Mouse (Mus musculus) 3134 (cell line): ENCODE measurements around the gene 4632433K11Rik.
"Not testable (repeated sequence)": the region's sequence is repeated elsewhere in the genome, so short reads cannot be mapped to it uniquely, and the experiment has no call there.

Experiments used
- DNase-seq: peaks from one replicate; pipeline ENCODE4 v3.0.0-alpha.2; 2011; ENCODE audit warnings: low spot score; ENCODE audit not compliant: insufficient read length; ENCODE audit errors: extremely low read depth

The 4632433K11Rik gene

DNA sequence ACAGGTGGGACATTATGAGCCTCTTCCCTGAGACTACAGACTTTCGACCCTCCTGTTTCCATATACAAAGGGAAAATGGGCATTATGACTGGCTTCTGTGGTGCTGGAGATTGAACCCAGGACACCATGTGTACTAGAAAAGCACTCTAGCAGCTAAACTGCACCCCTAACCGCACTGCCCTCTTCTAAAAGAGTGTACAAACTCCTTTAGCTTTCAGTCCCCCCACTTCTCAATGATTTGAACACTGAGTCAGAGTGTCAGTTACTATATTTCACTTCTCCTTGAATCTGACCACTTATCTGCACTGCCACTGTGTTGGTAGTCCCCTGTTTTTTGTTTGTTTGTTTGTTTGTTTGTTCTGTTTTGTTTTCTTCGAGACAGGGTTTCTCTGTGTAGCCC, at the start of gene 4632433K11Rik:
TSS of gene 4632433K11Rik (plus strand) at position 301 of the 400 bp plus-strand sequence.
- no peak for DNase-seq

DNA sequence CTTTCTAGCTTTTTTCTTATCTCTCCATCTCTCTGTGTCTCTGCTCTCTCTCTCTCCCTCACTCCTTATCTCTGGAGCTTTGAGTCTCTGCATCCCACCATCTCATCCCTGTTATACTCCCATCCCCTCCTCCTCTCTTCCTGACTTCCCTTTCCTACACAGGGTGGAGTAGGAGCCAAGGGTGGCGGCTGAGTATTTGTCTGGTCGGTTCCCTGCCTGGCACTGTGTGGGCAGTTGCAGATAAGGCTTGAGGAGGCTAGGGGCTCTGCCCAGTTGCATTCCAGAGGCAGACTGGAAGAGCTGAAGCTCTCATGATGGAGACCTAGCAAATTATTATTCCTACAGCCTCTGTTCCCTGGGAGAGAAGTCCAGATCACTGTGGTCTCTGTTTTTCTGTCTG, 45.7 kb upstream of the 4632433K11Rik start:
- DNase-seq: no peak

DNA sequence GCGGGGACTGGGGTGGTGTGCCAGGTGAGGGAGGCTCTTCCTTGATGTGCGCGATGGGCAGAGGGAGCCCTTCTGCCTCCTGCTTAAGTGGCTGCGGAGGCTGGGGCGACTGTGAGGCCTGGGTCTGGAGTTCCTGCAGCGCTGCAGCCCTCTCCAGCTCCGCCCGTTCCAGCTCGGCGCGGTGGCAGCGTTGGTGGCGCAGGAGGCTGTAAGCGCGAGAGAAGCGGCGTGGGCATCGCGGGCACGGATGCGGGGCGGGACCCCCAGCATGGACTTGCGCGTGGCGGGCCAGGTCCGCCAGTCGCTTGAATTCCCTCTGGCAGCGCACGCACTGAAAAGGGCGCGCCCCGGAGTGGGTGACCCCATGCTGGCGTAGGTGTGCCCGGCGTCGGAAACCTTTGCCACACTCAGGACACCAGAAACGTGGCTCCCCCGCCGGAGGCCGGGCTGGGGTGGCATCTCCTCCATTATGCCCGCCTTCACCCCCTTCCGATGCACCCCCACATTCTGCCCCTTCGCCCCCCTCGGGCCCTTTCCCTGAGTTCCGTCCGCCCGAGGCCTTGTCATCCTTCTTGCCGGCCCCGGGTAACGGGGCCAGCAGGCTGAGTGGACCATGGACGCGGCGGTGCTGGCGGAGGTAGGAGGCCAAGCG, 40.4 kb upstream of the 4632433K11Rik start:
- DNase-seq: no peak

DNA sequence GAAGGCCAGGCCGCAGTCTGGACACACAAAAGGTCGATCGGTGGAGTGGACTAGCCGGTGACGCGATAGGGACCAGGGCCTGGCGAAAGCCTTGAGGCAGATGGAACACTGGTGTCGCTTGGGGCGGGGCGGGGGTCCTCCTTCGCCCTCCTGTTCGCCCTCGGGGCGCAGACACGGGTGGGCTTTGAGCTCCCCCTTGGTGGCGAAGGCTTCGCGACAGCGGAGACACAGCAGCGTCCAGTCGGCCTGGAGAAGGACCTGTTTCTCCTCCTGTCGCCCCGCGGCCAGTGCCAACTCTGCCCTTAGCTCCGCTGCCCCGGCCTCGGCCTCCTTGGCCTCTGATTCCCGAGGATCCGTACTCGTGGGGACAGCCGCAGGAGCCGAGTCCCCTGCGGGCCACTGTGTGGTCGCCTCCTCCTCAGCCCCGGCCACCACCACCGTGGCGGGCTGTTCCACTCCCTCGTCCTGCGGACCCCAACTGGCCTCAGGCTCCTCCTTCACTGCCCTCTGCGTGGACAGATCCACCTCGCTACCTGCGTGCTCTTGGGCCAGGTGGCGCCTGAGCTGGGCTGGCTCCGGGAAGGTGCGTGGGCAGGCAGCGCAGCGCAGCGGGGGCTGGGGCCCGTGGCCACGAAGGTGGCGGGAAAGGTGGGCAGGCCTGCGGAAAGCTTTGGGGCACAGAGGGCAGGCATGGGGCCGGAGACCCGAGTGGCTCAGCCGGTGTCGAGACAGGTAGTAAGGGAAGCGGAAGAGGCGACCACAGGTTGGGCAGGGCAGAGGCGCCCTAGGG, 39.7 kb upstream of the 4632433K11Rik start:
- no peak for DNase-seq

DNA sequence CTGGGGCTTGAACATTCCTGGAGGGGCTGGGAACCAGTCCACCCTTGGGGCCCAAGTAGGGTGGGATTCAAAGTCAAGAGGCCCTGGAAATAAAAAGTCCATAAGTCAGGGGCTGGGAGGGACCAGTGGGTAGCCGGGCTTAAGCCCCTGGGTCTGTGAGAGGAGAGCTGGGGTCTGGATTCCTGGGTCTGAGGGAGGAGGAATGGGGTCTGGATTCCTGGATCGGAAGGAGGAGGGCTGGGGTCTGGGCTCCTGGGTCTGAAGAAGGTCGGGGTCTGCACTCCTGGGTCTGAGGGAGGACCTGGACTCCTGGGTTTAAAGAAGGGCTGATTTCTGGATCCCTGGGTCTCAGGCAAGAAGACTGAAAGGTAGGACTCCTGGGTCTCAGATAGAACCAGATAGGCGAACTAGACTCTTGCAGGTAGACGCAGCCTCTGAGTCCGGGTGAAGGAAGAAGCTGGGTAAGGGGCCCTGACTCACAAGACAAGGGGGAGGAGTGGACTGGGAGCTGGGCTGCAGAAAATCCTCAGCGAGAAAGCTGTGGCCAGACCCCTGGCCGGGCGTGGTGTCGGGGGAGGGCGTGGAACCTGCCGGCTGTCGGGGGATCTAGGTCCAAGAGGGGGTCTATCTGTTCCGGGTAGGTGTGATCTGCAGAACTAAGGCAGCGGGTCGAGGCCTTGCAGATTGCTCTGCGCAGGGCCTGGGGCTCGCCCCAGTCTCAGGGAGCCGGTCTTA, 38.5 kb upstream of the 4632433K11Rik start:
- no peak for DNase-seq

DNA sequence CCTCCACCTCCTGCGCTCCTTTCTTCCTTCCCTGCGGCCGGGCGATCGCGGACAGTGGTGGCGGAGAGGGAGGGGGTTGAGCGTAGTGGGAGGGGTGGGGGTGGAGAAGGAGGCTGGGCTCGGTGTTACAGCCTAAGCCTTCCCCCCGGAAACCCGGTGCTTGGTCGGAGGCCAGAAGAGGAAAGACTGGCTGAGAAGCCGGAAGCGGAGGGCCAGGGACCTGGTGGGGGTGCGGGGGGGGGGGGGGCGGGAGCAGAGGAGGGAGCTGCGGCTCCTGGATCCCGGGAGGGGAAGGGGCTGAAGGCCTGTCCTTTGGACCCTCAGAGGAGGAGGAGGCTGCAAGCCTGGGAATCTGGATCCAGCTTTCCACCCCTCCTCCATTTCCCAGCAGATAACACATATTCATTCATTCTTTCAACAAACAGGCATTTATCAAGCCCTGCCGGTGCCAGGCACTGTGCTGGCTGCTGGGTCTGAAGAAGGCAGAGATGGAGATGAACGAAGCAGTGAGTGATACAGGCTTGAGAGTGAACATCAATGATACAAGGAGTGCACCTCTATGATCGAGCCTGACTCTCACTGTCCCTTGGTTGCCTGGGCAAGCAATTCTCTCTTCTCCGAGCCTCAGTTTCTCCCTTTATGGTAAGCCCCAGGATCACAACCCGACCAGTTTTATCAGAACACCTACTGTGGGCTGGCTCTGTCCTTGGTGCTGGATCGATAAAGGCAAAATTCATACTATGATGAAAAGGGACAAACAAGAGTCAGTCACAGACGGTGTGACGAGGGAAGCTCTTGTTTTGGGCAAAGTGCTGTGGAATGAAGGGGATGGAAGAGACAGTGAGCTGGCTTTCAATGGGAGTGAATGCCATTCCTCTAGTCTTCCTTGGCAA, 37.7 kb upstream of the 4632433K11Rik start, which contains the start of gene Zfp579:
TSS of gene Zfp579 (minus strand) at position 156 of the 893 bp plus-strand sequence.
- DNase-seq: peak; percentile 83

DNA sequence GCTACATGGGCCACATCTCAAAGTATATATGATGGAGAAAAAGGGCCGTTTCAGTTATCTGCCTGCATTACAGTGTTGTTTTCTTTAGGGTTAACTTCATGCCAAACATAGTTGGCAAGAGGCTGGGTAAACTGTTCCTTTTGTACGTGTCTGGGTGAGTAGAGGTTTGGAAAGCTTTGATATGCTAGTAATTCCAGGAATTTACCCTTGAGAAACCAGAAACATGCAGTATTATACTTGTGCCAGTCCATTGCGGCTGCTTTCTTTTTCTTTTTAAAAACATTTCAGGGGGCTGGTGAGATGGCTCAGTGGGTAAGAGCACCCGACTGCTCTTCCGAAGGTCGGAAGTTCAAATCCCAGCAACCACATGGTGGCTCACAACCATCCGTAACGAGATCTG, 37.0 kb upstream of the 4632433K11Rik start:
- peak; percentile 65 for DNase-seq

DNA sequence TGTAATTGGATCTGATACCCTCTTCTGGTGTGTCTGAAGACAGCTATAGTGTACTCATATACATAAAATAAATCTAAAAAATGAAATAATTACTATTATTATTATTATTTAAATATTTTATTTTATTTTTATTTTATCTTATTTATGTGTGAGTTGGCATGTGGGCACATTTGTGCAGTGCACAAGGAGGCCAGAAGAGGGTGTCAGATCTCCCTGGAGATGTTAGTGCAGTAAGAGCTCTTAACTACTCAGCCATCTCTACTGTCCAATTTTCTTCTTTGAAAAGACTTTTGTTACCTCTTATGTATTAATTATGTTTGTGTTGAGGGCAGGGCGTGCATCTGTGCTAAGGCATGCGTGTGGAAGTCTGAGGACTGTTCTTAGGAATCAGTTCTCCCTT, 34.0 kb upstream of the 4632433K11Rik start:
- no peak for DNase-seq

DNA sequence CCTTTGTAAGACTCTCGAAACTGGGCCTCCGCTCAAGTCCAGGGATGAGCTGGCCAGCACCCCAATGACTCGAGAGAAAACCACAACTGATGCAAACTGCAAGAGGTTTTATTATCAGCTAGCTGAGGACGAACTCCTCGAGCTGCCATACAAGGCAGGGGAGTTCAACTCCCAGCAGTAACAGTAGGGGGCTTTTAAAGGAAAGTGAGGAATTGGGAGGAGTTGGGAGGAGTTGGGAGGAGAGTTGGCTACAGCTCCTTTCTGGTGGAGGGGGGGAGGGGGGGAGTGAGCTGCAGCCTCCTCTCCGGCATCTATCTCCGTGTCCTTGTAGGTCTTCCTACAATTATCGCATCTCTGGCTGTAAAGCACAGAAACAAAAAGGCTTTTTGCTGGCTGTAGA, 31.0 kb upstream of the 4632433K11Rik start:
- DNase-seq: not testable (repeated sequence)

DNA sequence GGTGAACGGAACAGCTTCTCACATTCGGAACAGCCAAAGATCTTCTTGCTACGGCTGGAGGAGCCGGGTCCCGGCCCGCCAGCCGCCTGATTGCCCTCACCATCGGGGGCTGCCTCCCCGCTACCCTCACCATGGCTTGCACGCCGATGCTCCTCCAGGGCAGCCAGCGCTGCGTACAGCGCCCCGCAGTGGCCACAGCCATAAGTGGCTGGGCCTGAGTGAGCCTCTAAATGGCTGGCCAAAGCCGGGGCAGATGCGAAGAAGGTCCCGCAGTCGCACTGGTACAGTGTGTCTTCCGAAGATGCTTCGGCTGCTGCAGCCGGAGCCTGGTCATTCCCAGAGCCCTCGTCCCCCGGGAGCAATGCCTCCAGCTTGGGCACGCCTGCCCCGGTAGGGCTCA, 25.7 kb upstream of the 4632433K11Rik start:
- no peak for DNase-seq

DNA sequence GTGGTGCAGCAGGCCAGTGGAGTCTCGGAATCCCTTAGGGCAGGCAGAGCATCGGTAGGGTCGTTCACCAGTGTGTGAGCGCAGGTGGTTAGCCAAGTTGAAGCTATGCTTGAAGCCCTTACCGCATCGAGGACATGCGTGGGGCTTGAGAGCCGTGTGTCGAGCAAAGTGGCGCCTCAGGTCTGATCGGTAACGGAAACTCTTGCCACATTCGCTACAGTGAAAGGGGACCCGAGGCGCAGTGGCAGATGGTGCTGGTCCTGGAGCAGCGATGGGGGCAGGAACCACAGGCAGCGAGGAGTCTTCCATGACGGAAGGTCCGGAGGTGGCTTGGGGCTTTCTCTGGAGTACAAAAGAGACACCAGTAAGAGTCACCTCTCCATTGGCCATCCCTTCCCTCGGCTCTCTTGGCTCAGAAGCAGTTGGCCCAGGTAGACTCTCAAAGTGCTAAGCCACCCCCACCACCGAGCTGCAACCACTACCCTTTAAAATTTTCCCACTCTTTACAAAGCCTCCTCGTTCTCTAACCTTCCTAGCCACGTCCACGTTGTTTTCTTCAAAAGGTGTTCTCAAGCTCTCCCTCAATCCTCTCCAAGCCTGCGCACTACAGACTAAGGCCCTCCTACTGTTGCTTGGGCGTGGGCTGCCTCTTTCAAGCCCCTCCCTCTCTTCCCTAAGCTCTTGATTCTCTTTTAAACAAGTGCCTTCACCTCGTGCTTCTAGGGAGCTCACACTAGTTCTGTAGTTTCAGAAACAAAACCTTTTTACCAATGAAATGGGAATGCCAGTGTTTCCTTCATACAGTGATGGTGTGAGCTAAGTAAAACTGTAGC, 21.0 kb upstream of the 4632433K11Rik start:
- no peak for DNase-seq

DNA sequence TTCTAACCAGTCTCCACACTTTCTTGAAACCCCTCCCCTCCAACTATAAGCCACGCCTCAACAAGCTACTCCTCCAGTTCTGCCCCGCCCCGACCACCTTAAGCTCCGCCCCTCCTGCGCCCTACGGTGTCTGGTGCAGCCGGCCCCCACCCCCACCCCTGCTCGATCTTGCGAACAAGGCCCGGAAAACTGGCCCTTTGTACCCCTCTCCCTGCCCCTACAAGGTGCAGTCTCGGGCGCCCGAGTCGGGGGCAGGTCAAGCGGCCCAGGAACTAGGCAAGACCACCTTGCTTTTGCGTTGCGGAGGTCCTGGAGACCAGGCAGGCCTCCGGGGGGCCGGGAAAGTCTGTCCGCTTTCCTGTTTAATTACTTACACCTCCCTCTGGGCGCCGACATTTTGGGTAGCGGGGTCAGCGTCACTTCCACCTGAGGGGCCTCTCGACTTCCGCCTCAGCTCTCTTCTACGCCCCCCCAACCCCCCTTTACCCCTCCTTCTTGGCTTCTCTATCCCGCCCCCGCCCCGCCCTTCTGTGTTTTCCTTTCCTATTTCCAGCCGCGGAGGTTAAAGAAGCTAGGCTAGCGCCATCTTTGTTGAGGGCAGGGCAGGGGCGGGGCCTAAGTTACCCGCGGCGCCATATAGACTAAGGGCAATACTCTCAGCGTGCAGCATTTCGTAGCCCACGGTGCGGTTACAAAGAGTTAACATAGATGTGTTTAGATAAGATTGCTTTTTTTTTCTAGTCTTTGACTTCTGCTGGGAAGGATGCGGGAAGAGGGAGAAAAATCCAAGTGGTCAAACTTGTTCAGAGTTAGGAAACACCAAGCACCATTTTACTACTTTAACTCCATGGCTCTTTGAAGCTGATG, 19.4 kb upstream of the 4632433K11Rik start, which contains the start of the genes Zfp524 and Fiz1:
TSS of gene Zfp524 (plus strand) at position 165 of the 867 bp plus-strand sequence.
TSS of gene Fiz1 (minus strand) at position 447 of the 867 bp plus-strand sequence.
- peak; percentile 96 for DNase-seq

DNA sequence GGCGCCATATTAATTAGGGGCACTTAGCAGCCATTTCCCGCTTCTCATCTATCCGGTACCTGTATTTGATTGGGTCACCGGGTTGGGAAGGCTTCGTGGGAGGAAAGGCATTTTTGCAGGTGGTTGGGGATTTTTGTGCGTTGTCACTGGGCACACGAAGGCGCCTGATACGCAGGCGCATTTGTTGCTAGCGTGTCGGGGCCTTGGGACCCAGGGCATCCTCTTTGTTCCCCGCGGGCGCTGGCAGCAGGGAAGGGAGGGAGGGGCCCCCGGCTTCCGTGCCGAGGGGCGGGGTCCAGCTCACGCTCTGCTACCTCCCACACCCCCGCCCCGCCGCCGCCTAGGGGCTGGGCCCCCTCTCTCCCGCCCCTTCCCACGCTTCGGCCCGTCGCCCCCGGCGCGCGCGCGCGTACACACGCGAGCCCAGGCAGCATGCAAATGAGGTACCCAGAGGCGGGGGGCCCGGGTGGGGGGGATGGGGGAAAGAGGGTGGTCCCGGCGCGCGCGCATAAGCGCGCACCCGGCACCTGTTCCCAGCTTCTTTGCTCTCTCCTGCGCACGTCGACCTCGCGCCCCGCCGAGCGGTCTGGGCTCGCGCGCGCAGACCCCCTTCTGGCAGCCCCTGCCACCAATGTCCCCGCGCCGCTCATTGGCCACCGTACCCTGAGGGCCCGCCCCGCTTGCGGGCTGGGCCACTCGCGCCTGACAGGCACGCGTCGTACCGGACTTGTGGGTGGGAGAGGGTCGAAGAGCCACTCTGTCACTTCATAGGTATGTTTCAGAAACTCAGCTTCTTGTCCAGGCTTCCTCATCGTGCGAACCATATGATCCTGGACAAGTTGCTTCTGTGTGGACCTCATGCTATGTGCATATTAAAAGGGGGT, 18.6 kb upstream of the 4632433K11Rik start, which contains the start of gene Gm44973:
TSS of gene Gm44973 (plus strand) at position 379 of the 884 bp plus-strand sequence.
- peak; percentile 94 for DNase-seq

DNA sequence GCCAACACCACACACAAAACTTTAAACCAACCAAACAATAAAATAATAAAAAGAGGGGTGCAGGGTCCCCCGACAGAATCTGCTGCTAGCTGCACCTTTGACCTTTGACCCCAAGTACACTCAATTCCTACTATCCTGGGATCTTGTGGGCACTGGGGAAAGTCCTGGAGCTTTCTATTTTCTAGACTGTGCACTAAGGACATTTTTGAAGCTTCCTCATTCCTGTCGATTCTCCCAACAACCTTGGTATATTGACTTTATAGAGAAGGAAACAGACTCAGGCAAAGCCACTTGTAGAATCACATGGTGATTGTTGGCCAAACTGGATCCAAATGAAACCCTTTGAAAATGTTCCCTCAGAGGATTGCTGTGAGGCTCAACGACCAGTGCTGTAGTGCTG, 17.9 kb upstream of the 4632433K11Rik start:
- DNase-seq: no peak

DNA sequence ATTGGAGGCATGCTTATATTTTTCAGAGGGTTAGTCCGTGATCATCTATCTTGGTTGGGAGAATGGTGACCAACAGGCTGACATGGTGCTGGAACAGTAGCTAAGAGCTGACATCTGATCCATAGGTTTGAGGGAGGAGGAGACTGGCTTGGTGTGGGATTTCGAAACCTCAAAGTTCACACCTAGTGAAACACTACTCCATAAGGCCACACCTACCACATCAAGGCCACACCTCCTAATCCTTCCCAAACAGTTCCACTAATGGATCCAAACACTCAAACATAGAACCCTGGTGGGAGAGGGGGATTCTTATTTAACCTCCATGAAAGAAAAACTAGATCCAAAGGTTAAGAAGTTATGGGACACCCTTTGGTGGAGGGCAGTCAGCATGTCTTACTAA, 17.0 kb upstream of the 4632433K11Rik start:
- no peak for DNase-seq

DNA sequence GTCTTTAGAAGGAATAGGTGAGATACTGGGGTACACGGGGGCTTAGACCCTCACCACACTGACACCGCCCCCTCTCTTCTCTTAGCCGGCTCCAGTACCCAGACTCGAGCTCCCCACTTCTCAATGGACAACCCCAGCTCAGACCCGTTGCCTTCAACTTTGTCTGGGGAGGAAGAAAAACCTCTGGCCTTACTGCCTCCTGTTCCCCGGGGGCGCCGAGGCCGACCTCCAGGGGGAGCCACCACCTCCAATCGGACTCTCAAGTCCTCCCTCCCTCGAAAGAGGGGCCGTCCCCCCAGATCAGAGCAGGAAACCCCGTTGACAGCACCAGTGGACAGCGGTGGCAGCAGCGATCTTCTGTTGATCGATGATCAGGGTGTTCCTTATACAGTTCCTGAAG, 16.6 kb upstream of the 4632433K11Rik start:
- DNase-seq: no peak

DNA sequence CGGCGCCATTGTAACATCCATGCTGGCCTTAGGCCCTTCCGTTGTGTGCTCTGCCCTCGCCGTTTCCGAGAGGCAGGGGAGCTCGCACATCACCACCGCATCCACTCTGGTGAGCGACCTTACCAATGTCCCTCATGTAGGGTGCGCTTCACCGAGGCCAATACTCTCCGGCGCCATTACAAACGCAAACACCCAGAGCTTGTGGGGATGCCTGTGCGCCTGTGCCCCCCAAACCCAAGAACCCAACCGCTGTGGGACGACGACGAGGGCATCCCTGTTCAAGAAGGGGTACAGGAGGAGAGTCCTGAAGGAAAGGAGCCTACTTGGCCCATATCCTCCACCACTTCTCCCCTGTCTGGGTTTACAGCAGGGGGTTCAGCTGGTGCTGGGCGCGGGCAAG, 16.0 kb upstream of the 4632433K11Rik start:
- DNase-seq: no peak
